Mouse (Mus musculus): ENCODE measurements around the gene Slc1a1. TPM values are rescaled to one million over a fixed set of nuclear protein-coding genes. Genes with fewer than 3 reads are reported as not detected.

The Slc1a1 gene
- polyA plus RNA-seq, 2 experiments = 0.81 to 1.1 TPM

DNA sequence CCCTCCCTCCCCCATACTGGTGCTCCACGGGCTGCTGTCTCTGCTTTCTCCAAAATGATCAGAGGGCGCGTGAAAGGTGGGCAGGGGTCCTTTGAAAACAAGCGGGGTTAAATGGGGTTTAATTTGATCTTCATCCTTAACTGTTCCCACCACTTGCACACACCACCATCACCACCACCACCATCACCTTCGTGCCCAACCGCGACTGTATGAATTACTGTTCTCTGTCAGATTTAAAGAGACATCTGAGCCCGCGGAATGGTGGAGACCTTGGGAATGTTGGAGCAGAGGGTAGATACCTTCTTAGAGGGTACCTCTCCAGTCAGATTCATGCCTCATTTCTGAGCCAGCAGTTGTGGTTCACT, 633 bp downstream of the Slc1a1 start:
- Histone ChIP-seq H3K9me3 (ENCODE audit: control insufficient read depth, low read length) (no peaks in the 10 kb centered on the region), H3K4me2 (replicated peaks; ENCODE audit: low read depth, low read length, severe bottlenecking) (peak overlapping the region; percentile 94), H3K27ac (replicated peaks; ENCODE audit: low read depth, low read length) (no peak overlapping the region), H3K4me3 (replicated peaks; ENCODE audit: low read length) (peak overlapping the region; percentile 58), H3K9ac (ENCODE audit: low read depth, low read length, severe bottlenecking) (peak overlapping the region; percentile 52; the same call in 1 of the 2 replicates), H3K27me3 (ENCODE audit: control insufficient read depth, insufficient read depth, low read length) (peaks cover 19% of the 10 kb centered on the region), H3K36me3 (ENCODE audit: control insufficient read depth, insufficient read depth, low read length) (no peaks in the 10 kb centered on the region), H3K4me1 (ENCODE audit: control insufficient read depth, insufficient read depth, low read length) (peaks cover 5% of the 10 kb centered on the region; the same call in 1 of the 2 replicates)
- 8% methylated on average over 9 of the region's 9 CpGs for WGBS
- no peak for TF ChIP-seq POLR2A (IDR thresholded peaks at IDR 0.05; ENCODE audit: borderline replicate concordance, extremely low read depth, insufficient read depth, insufficient read length)
- ATAC-seq (ENCODE audit: low FRiP score, low read depth) (no peak), DNase-seq (ENCODE audit: low spot score) (no peak)

GRCm38 (mm10) chr19:28836116-28836515, 1.3 kb downstream of the Slc1a1 start:
- Histone ChIP-seq H3K27ac (replicated peaks; ENCODE audit: low read depth, low read length) (no peak overlapping the region), H3K4me2 (replicated peaks; ENCODE audit: low read depth, low read length, severe bottlenecking) (no peak overlapping the region), H3K4me3 (replicated peaks; ENCODE audit: low read length) (no peak overlapping the region), H3K9me3 (ENCODE audit: control insufficient read depth, low read length) (no peaks in the 10 kb centered on the region), H3K27me3 (ENCODE audit: control insufficient read depth, insufficient read depth, low read length) (peaks cover 19% of the 10 kb centered on the region), H3K9ac (ENCODE audit: low read depth, low read length, severe bottlenecking) (no peak overlapping the region), H3K4me1 (ENCODE audit: control insufficient read depth, insufficient read depth, low read length) (peaks cover 5% of the 10 kb centered on the region; the same call in 1 of the 2 replicates), H3K36me3 (ENCODE audit: control insufficient read depth, insufficient read depth, low read length) (no peaks in the 10 kb centered on the region)
- no peak for ATAC-seq (ENCODE audit: low FRiP score, low read depth)
- DNase-seq (ENCODE audit: low spot score) = no peak
- WGBS = 63% methylated on average over 3 of the region's 3 CpGs
- TF ChIP-seq POLR2A (IDR thresholded peaks at IDR 0.05; ENCODE audit: borderline replicate concordance, extremely low read depth, insufficient read depth, insufficient read length) = no peak

DNA sequence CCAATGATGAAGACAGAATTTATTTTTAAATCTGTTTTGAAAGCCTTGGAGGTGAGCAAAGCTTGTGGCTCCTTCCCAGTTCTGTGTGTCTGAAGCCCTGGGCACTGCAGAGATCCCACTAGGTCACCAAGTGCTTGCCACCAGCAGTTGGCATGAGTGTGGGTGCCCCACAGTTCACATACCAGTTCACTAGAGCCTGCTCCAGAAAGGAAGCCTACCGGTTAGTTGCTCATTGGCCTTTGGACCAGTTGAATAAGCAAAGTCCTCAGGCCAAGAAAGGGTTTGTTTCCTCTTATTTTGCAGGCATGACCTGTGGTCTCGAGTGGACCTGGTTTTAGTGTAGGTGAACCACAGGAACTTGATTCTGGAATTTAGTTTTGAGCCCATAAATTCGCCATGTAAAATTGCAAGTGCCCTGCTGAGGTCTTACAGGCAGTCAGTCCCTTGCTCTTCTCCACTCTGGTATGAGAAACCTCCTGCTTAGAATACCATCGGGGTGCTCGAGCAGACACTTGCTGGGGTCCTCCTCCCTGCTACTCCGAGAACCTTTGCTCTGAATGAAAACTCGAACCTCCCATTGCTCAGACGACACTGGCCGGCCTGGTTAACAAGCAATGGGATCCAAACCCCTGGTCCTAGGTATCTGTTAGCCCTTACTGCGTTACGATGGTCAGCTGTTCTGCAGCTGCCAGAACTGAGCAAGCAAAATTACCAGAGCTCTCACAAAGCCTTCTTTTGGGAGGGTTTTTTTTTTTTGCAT, 2.0 kb downstream of the Slc1a1 start:
- no peak overlapping the region for H3K4me3 ChIP-seq (replicated peaks; ENCODE audit: low read length)
- H3K27ac ChIP-seq (replicated peaks; ENCODE audit: low read depth, low read length) = no peak overlapping the region
- H3K4me1 ChIP-seq (ENCODE audit: control insufficient read depth, insufficient read depth, low read length) = peaks cover 5% of the 10 kb centered on the region; the same call in 1 of the 2 replicates
- no peaks in the 10 kb centered on the region for H3K9me3 ChIP-seq (ENCODE audit: control insufficient read depth, low read length)
- H3K4me2 ChIP-seq (replicated peaks; ENCODE audit: low read depth, low read length, severe bottlenecking) = no peak overlapping the region
- WGBS = 61% methylated on average over 11 of the region's 11 CpGs
- H3K36me3 ChIP-seq (ENCODE audit: control insufficient read depth, insufficient read depth, low read length) = no peaks in the 10 kb centered on the region
- ATAC-seq (ENCODE audit: low FRiP score, low read depth) (no peak), DNase-seq (ENCODE audit: low spot score) (no peak)
- no peak overlapping the region for H3K9ac ChIP-seq (ENCODE audit: low read depth, low read length, severe bottlenecking)
- H3K27me3 ChIP-seq (ENCODE audit: control insufficient read depth, insufficient read depth, low read length) = peaks cover 19% of the 10 kb centered on the region
- TF ChIP-seq POLR2A (IDR thresholded peaks at IDR 0.05; ENCODE audit: borderline replicate concordance, extremely low read depth, insufficient read depth, insufficient read length) = no peak

DNA sequence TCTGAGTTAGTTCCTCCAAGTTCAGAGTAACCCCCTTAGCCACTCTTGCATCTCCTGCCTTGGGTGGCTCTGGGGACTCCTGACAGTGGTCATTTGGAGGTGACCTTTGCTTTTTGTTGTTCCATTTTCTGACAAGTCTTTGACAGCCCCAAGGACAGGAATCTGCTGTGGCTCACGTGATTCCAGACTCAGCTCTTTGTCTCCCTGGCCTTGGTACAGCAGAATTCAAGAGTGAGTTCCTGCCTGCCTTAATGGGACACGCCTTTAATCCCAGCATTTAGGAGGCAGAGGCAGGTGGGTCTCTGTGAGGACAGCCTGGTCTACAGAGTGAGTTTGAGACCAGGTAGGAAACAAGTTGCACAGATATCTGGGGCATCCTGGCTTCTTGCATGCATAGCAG, 3.9 kb downstream of the Slc1a1 start:
- DNase-seq (ENCODE audit: low spot score) (no peak), ATAC-seq (ENCODE audit: low FRiP score, low read depth) (no peak)
- H3K4me3 ChIP-seq (replicated peaks; ENCODE audit: low read length) = no peak overlapping the region
- no peak for TF ChIP-seq POLR2A (IDR thresholded peaks at IDR 0.05; ENCODE audit: borderline replicate concordance, extremely low read depth, insufficient read depth, insufficient read length)
- peaks cover 5% of the 10 kb centered on the region; the same call in 1 of the 2 replicates for H3K4me1 ChIP-seq (ENCODE audit: control insufficient read depth, insufficient read depth, low read length)
- no peaks in the 10 kb centered on the region for H3K36me3 ChIP-seq (ENCODE audit: control insufficient read depth, insufficient read depth, low read length)
- 80% methylated on average over 2 of the region's 2 CpGs for WGBS
- no peak overlapping the region for H3K4me2 ChIP-seq (replicated peaks; ENCODE audit: low read depth, low read length, severe bottlenecking)
- H3K27ac ChIP-seq (replicated peaks; ENCODE audit: low read depth, low read length) = no peak overlapping the region
- H3K9ac ChIP-seq (ENCODE audit: low read depth, low read length, severe bottlenecking) = no peak overlapping the region
- peaks cover 19% of the 10 kb centered on the region for H3K27me3 ChIP-seq (ENCODE audit: control insufficient read depth, insufficient read depth, low read length)
- no peaks in the 10 kb centered on the region for H3K9me3 ChIP-seq (ENCODE audit: control insufficient read depth, low read length)

DNA sequence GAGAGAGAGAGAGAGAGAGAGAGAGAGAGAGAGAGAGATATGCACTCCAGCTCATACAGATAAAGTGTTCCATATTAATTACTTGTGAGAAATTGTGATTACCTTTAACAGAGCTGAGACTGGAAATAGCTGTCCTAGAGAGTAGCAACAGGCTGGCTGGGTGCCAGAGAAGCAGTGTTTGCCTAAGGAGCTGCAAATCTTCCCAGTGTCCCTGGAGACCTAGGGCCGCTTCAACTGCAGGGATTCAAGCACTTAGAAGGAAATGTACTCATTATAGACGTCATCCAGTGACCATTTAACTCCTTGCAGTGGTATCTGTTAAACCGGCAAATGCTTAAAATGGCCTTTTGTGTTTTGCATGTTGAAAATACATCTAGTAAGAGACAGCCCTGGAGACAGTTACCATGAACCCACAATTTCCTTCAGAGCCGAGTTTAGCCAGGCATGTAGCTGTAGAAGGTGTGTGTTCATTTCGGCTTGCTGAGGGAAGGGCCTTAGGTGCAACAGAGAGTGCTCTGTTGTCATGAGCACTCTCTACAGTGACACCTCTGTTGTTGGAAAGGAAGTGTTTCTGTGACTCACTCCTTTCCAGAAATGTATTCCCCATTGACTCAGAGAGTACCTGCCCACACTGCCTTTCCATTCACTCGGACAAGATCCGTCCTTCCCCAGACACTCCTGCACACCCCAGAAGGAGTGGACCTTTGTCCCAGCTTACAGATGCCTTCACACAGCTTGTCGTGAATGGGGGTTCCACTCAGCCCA, 10.3 kb downstream of the Slc1a1 start:
- H3K4me2 ChIP-seq (replicated peaks; ENCODE audit: low read depth, low read length, severe bottlenecking) = no peak overlapping the region
- no peaks in the 10 kb centered on the region for H3K9me3 ChIP-seq (ENCODE audit: control insufficient read depth, low read length)
- no peak overlapping the region for H3K4me3 ChIP-seq (replicated peaks; ENCODE audit: low read length)
- H3K27me3 ChIP-seq (ENCODE audit: control insufficient read depth, insufficient read depth, low read length) = no peaks in the 10 kb centered on the region
- H3K9ac ChIP-seq (ENCODE audit: low read depth, low read length, severe bottlenecking) = no peak overlapping the region
- ATAC-seq (ENCODE audit: low FRiP score, low read depth) (no peak), DNase-seq (ENCODE audit: low spot score) (peak; percentile 28)
- TF ChIP-seq POLR2A (IDR thresholded peaks at IDR 0.05; ENCODE audit: borderline replicate concordance, extremely low read depth, insufficient read depth, insufficient read length) = no peak
- H3K27ac ChIP-seq (replicated peaks; ENCODE audit: low read depth, low read length) = no peak overlapping the region
- H3K4me1 ChIP-seq (ENCODE audit: control insufficient read depth, insufficient read depth, low read length) = no peaks in the 10 kb centered on the region
- H3K36me3 ChIP-seq (ENCODE audit: control insufficient read depth, insufficient read depth, low read length) = no peaks in the 10 kb centered on the region
- 61% methylated on average over 8 of the region's 8 CpGs for WGBS

Data from limb, embryonic 14.5 days (tissue).